Mouse (Mus musculus) kidney, adult 11 months (tissue): Measurements from ENCODE around the gene Arpp21.

ENCODE experiments used
- DNase-seq: peaks from one replicate; pipeline ENCODE4 v3.0.0; 2022

Gene Arpp21

DNA sequence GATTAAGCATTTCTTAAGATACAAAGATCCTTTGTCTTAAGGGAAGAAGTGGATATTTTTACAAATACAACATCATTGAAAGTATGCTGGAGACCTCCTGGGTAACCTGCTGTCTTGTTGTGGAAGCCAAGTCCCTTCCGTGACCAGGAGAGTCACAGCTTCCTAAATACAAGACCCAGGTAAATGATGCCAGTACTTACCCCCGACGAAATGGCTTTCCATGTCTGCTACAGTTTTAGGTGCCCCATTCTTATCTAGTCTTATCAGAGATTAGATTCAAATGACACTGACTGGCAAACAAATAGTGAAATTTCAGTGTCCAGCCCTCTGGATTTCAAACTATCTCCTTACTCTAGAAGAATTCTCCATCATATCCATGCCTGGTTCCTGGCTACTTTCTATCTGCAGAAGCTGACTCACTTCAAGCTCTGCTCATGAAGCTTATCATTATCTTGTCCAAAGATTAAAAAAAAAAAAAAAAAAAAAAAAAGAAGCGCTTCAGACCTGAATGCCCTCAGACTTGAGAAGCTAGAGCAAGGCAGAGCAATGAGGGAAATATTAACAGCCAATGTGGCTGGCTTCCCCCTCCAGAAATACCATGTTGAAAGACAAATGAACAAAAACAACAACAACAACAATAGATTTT lies 4.9 kb downstream of the Arpp21 start:
- no peak for DNase-seq

DNA sequence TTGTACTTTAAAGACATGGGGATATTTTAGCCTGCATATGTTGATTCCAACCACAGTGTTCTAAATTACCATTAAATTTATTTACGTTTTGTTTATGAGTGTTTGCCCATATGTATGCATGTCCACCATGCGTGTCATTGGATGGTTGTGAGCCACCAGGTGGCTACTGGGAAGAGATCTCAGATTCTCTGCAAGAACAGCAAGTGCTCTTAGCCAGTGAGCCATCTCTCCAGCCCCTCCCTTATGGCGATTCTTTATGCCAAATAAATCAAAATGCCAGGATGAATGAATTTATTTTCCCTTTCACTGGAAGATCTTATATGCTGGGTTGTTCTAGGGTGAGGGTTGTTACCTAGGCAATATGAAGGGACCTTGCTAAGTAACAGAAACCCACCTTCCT lies 7.3 kb downstream of the Arpp21 start:
- no peak for DNase-seq

DNA sequence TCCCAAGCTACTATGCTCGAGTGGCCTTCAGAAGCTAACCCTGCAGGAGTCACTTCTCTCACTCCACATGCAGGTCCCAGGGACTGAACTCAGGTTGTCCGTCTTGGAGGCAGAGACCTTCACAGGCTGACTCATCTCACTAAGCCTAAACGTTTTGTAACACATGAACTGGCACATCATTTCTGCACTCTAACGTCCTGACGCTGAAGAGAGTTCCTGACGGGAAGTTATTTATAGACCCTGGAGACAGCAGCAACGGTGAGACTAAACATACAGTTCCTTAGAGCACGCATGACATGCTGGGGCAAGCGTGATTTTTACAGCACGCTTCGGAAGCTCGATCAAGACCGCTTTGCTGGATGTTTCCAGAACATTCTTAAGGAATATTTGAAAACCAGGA lies 8.6 kb downstream of the Arpp21 start:
- no peak for DNase-seq

DNA sequence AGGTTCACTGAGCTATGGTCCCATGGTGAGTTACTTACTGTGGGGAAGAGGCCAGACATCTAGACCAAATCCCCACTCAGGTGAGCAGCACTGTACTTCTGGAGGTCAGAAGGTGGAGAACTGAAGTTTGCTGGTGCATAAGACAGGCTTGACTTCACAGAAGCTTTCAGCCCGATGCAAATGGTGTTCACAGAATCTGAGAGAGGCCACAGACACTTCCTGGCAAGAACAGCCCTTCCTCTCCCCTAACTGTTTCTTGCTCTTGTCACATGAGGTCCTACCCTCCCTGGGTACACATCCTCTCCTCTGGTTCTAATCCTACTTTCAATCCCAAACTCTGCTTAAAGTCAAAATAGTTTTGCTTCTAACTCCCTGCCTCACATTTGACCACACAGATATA lies 9.2 kb downstream of the Arpp21 start:
- DNase-seq: no peak

DNA sequence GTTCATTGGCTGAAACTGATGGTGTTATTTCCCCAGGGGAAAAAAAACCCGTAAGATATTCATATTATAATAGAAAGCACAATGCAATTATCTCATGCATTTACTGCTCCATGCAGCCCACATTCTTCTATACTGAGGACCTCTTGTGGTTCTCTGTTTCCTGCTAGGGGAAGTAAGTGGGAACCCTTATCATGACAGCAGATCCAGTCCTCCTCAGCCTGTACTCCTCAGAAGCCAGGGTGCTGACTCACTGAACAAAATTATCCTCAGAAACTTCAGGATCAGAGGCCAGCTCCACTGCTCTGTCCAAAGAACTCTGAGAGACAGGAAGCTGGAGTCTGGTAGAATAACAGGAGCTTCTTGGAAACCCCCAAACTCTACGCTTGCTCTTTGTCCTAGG lies 10.7 kb downstream of the Arpp21 start:
- DNase-seq: no peak

DNA sequence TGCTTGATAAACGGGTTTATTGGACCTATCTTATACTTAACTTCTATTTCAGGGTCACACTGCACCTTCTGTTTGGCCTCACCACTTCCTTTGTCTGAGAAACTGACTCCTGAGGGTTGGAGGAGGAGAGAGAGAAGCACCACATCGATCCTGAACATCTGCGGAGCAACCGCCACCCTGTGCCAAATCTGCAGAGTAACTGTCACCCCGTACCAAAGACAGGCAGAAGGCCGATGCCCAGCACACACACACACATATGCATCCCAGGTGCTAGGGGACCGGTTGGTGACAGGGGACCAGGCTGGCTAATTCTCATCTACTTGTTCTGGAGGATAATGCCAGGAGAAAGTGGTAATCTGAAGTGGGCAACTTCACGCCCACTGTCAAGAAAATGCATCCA lies 16.4 kb downstream of the Arpp21 start:
- DNase-seq: no peak

DNA sequence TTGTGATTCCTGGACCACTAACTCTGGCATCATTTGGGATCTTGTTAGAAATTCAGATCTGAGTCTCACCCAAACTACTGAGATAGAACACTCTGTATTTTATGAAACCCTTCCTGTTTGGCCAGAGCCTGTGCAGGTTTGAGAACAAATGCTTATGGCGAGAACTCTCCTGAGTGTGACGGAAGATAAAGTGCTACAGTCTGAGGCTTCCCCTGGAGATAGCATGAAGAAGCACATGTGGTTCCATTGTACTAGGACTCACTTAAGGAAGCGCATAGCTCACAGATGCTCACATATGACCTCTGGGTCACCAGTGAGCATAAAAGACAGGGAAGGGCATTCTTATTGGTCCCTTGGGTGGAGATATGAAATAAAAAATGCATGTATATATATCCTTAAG lies 17.5 kb downstream of the Arpp21 start:
- DNase-seq: no peak

DNA sequence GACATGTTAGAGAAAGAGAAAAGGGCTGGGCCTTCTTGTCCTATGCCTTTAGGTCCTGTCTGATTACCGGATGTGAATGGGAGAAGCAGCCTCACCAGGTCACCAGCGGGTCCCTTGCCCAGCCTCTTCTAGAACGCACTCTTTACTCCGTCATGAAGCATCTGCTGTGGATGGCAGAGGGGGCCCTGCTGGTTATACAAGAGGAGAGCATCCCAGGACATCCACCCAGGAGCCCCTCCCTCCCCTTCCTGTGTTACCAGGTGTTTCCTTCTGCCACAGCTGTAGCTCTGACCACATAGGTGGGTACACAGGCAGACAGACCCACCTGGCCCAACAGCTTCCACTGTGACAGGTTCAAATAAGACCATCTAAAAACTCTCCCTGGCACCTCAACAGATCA lies 18.6 kb downstream of the Arpp21 start:
- DNase-seq: no peak

DNA sequence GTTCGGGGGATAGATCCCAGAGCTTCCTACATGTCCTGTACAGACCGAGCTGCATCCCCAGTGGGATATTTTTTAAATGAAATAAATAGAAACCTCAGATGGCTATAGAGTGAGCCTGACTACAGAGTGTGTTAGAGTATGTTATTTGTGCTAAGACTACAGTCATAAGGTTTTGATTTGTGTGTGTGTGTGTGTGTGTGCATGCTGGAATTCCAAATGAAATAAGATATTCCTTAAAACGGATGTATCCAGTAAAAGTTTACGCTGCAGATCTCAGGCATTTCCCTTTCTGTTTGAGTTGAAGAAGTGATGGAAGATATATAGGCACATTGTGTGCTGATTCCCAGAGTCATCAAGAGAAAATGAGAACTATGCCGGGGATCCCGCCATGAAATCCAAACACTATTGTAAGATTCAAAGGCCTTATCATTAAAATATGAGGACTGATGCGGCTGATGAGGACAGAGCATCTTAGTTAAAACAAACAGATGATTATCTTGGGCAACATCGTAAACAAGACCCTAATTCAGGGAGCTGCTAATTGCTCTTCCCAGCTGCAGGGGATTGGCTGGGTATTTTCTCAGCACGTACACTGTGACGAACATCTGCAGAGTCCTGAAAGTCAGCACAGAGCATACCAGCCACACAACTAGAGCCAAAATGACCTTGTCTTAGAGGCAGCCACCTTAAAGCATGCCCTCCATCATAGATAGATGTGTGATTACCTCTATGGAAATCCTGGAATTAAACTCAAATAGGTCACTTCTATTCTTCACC lies 20.5 kb downstream of the Arpp21 start:
- no peak for DNase-seq

DNA sequence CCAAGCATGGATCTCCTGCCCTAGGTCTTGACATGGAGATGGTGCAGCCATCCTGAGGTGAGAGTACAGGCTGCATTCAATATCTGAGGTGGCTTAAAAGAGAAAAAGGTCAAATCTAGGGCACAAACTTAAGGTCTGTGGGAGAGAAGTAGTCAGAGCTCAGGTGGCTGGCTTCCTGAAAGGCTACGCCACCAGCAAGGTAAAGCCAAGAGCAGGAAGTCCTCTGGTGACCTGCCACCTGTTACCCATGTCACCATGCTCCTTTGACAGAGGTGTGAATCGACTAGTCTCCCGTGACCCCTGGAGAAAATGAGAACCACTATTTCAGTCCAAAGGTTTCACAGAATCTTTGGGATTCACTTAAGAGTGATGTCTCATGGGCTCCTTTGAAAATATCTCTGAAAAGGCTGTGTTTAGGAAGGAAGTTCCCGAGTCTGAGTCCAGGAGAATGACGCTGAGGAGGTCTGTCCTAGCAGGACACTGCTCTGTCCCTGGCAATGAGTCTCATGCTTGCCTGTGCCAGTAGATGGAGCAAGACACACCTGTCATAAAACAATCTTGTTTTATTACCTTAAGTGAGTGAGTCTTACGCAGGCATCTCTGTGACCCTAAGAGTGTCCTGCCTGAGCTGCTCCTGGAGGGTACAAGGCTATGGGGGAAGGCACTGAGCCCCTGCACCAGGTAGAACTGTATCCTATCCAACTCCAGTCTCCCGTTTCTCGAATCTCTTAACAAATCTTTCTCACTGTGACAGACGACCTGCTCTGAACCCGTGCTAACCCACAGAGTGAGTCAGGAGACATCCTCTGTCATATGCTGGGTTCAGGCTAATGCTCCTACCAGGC lies 22.1 kb downstream of the Arpp21 start:
- DNase-seq: no peak

DNA sequence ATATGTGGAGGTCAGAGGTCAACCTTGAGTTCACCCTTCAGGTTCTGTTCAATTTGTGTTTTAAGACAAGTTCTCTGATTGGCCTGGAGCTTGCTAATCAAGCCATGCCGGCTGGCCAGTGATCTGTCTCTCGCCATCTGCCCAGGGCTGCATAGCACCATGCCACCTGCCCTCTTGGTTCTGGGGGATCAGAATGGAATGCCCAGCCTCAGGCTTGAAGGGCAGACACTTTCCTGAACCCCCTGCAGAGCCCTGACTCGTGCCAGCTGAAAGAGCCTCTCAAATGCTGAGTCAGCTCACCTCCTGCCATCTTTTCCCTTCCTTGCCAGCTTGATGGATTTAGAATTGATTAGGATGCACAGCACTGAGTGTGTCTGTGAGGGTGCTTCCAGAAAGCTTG lies 25.9 kb downstream of the Arpp21 start:
- DNase-seq: no peak

DNA sequence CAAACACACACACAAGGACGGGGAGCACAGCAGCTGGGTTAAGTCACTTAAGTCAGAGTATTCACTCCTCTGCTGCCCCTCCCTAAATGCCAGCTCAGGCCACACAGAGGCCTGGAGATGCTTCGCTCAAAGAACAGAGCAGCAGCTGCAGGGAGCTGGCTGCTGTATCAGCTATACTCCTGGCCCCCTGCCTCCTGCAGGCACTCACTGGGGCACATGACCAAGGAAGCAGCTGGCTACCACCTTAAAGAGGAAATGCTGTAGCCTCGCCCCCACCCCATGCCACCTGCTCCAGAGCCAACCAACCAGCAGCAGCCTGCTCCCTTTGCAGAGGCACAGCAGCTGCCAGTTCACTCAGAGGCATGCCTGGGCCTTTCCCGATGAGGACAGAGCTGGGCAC lies 28.0 kb downstream of the Arpp21 start:
- no peak for DNase-seq

DNA sequence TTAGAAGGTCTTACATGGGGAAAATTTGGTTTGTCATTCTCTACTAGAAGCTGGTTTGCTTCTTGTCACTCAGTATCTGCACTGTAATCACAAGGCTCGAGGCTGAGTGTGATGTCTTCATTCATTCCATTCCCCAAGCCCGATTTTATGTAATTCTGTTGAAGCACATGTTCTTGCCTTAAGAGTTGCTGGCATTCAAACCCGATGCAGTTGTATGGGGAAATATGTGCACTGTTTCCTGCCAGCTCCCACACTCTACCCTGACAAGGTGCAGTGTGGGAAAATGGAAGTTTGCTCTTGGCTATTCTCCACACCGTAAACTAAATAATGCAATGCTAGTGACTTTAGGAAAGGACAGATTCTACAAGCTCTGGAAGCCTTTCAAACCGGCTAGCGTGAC lies 37.4 kb downstream of the Arpp21 start:
- DNase-seq: no peak

DNA sequence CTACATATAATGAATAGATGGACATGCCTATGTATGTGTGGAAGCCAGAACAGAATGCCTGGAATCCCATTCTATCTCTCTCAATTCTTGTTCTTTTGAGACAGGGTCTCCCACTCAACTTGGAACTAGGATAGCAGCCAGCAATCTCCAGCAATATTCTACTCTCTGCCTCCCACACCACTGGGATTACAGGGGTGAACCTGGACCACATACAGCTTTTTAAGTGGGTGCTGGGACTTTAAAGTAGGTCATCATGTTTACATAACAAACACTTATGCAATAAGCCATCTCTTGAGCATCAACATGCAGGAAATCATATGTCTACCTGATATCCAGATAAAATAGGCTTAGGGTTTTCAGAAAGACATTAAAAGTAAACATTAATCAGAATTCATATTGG lies 41.7 kb downstream of the Arpp21 start:
- DNase-seq: no peak

DNA sequence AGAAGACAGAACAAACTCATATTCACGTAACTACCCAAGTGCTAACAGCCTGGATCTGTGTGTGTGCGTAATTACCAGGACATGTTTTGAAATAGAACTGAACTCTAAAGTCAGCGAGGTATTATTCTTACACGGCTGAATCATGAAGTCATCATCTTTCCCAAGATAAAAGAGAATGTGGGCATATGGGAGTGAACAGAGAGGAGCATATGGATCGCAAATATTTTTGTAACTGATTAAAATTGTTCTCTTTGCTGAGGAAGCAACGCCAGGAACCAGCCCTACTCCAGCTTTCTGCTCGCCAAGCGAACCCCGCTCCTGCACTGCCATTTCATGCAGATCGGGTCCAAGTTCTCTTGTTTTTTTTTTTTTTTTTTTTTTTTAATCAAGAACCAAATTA lies 46.3 kb downstream of the Arpp21 start:
- no peak for DNase-seq

DNA sequence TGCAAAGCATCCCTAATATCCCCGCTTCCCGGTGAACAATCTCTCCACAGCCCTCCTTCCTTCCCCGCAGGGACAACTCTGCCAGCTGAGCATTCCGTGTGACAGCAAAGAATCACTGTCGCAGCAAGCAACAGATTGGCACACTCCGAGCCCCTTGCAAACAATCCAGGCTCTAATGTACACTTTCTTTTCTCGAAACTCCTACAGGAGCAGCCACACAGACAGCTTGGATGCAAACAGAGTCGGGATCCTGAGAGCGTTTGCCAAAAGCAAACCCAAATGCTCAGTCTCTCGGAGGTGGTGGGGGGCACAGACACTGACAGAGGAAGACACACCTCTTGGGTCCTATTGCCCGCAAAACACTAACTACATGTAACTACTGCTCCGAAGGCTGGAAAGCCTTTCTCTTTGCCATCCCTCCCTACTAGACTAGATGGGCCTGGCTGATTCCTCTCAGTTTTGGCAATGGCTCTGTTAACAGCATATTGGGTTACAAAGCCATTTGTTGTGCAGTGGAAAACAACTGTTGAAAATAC lies 47.3 kb downstream of the Arpp21 start:
- DNase-seq: no peak

DNA sequence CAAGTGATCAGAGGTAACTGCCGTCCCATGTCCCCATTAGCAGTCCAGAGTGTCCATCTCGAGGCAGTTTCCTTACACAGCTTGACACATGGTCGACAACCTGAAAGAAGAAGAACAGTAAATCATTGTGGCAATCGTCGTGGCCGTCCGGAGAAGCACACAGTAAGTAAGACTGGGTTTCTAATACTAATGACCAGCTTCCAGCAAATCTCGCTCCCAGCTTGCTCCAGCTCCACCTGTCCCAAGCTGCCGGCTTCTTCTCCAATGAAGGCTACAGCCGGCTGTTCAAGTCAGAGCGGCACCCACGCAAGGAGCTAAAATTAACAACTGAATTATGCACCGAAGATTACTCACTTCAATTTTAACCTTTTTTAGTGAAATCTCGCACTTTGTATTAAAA lies 48.1 kb downstream of the Arpp21 start:
- DNase-seq: no peak

DNA sequence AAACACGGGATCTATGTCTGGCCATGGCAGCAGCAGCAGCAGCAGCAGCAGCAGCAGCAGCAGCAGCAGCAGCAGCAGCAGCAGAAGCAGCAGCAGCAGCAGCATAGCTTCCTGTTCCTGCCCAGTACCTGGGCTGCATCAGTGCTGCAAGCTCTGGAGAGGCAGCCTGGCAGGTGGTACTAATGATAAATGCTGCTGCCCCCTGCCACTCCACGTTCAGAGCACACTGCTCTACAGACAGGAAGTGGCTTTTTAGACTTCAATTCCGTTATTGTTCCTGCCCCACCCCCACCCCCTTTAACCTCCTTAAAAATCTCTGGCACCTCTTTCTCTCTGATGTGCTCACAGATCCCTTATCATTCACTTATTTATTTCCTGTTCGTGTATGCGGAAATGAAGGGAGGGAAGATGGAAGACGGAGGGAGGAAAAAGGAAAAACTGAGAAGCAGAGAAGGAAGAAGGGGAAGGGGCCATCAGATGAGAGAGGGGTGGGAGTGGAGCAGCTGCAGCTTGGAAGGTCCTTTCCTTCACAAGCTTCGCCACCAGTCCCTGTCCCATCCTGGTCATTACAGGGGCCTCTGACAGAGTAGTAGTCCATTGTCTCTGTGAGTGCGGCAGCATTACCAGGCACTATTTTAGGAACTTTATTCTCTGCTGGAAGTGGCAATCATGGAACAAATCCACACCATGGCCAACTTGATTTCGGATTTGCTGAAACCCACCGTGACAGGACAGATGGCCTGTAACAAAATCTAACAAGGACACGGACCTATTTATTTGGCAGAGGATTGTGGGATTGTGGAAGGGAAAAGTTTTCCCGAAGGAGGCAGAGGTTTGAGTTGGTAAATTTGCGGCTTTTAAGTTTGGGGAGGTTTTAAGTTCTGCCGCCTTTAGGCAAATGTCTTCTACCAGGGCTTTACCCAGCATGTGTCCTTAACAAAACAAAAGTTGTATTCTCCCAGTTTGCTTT lies 49.1 kb downstream of the Arpp21 start:
- no peak for DNase-seq

DNA sequence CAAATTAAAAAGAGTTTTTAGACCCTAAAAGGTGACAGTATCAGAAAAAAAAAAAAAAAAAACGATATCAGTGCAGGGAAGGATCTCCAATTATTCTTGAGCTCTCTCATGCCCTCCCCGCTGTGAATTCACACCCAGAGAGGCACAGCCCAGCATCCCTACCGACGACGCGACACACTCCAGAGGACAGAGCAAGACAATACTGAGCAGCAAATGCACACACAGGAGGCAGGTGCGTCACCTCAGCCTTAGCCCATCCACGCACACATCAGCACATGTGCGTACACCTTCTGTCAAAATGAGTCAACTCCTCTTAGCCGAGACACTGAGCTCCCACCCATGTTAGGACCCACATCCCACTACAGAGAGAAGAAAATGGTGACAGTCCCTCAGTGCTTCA lies 50.0 kb downstream of the Arpp21 start:
- no peak for DNase-seq

DNA sequence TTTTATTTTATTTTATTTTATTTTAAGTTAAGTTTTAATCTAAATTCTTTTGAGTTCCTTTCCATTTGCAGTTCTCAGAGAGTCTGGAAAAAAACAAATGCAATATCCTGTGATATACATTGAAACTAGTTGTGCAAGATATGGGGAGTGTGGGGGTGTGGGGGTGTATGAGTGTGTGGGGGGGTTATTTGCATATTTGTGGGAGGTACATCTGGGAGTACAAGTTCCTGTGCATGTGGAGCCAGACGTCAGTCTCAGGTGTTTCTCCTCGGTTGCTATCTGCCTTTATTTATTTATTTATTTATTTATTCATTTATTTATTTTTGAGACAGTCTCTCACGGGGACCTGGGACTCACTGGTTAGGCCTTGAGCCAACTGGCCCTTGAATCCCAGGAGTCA lies 53.0 kb downstream of the Arpp21 start:
- DNase-seq: no peak

DNA sequence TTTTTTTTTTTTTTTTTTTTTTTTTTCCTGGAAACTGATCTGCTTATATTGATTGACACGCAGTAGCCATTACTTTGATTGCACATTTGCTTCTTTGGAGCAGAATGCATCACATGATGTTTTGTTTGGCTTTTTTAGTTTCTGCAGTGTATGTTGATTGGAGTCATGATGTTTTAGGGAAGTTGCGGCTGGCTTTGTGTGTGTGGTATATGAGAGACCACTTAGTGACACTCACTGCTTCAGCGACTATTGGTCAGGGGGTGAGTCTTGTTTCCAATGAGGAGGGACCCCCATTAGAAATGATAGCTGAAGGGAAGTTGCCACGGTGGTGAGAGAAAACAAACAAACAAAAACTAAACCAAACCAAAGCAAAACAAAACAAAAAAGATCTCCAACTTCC lies 55.7 kb downstream of the Arpp21 start:
- DNase-seq: no peak

DNA sequence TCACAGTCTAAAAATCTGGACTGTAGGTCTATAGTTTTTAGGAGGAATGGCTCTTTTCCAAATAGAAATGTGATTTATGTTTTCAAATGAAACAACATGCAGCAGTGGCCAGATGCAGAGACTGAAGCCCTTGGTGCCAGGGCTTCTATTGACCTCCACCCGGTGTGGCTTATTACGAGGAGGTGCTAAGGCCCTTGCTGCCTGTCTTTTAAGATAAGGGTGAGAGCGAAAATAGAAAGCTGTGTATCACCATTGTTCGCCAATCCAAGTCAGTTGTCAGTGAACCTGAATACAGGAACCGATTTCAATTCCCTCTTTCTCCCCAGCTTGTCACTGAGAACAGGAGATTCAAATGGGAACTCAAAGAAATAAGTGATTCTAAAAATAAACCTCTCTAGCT lies 57.3 kb downstream of the Arpp21 start:
- no peak for DNase-seq

DNA sequence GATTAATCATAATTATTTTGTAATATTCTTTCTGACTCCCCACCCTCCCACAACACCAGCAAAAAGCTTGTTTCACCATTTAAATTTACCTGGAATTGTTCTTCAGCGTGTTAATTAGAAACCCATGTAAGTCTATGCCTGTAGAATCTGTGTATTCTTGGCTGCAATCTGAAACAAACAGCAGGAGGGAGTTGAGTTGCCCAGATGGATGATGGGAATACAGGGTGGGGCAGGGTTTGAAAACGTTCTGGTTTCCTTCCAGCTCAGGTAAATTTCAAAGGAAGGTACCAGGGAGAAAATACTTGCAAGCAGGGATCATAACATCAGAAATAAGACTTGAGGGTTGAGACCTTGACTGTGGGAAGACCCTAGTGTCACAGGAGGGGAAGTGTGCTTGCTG lies 58.2 kb downstream of the Arpp21 start:
- no peak for DNase-seq
